Mouse (Mus musculus): ENCODE measurements around the gene Pcbp4. TPM values are rescaled to one million over a fixed set of nuclear protein-coding genes. Genes with fewer than 3 reads are reported as not detected.
A peak's percentile ranks its signal among the peaks of the same experiment; 100 is the strongest.

The Pcbp4 gene
- polyA plus RNA-seq, 1 experiment, result 33.5 TPM

DNA sequence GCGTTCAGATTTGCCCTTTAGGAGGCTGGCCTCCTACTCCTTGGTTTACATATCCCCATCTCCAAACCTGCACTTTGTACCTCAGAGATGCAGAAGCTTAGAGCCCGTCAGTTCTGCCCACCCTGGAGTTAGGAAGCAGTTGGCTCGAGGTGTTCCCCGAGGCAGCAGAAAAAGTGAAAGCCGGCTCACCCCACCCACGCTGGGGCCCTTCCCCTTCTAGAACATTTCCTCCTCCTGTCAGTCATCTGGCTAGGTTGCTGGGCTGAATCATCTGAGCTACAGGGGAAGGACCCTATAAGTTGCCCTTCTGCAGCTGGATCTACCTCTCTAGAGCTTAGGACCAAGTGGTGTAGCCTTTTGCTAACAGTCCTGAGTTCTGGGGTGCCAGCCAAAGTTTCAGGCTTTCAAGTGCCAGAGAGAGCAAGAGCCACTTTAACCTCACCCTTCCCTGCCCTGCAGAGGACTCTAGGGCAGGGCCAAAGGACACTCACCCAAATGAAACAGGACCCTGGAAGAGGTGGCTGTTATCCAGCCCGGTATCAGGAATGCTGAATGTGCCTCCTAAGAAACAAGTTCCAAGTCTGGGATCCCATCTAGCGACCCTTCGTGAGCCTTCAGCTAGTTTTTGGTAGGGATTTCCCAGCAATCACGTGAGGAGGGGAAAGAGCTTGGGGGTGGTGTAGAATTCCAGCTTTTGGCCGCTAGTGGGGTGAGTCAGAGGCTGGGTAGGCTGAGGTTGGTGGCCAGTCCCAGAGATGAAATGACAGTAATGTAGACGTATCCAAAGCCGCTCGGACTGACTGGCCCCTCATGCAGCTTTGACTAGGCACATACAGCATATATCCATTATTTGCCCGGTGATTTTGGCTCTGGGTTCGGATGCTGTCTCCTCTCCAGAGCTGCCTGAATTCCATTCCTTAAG, 23.2 kb downstream of the Pcbp4 start:
- H3K27me3 ChIP-seq (replicated peaks), result peaks cover 2% of the 10 kb centered on the region
- H3K36me3 ChIP-seq (replicated peaks; ENCODE audit: low read length), result peaks cover 28% of the 10 kb centered on the region
- H3K9me3 ChIP-seq, result no peaks in the 10 kb centered on the region
- H3K4me1 ChIP-seq, result peaks cover 75% of the 10 kb centered on the region
- no peak for TF ChIP-seq GATA1 (IDR thresholded peaks at IDR 0.05; ENCODE audit: borderline replicate concordance, low read length)
- TF ChIP-seq FLI1 (IDR thresholded peaks at IDR 0.05; ENCODE audit: low read length), result no peak
- H3K4me3 ChIP-seq (replicated peaks), result peak overlapping the region; percentile 94

DNA sequence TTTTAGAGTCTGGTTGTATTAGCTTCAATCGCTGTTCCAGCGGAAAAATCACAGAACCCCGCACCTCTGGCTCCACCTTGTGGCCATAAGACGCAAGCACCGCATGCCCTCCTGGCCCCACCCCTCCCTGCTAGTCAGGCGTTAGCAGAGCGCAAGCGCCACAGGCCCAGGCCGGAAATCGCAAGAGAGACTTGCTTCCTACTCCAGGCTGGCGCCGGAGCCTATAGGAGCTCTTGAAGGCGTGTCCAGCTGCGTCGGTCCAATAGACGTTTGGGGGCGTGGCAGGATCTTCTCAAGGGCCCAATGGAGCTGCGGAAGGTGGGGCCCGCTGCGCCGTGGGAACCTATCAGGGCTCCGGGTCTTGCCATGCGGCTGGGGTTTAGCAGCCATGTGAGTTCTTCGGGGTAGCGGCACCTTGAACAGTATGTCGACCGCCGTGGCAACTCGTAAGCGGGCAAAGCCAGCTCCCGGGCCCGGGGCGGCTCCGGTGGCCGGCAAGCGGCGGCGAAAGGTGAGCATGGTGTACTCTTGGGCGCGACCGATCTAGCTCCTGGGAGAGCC, 23.9 kb downstream of the Pcbp4 start, which contains the start of gene Parp3:
TSS of gene Parp3 (minus strand) at position 26 of the 561 bp plus-strand sequence.
- Histone ChIP-seq H3K4me1 (peaks cover 67% of the 10 kb centered on the region), H3K9me3 (no peaks in the 10 kb centered on the region), H3K4me3 (replicated peaks) (peak within 1 kb of the TSS; percentile 94), H3K27me3 (replicated peaks) (peaks cover 2% of the 10 kb centered on the region), H3K36me3 (replicated peaks; ENCODE audit: low read length) (peaks cover 35% of the 10 kb centered on the region)
- TF ChIP-seq GATA1 (IDR thresholded peaks at IDR 0.05; ENCODE audit: borderline replicate concordance, low read length), result no peak
- peak; percentile 52; the same call in 1 of the 2 replicates for TF ChIP-seq FLI1 (IDR thresholded peaks at IDR 0.05; ENCODE audit: low read length)

DNA sequence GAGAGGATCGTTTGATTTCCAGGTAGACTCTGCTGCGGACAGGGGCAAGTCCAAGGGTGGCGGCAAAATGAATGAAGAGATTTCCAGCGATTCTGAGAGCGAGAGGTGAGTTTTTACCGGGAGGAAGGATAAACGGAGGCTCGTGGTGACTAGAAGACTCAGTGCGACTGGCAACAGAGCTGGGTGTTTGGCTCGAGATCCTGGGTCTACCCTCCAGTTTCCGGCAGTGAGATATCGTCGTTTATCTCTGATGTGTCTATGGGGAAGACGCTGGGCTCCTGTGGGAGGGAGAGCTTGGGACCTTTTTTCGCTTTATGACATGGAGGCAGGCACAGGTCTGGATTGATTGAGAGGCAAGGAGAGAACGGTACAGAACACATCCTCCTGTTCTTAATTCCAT, 24.6 kb downstream of the Pcbp4 start:
- TF ChIP-seq FLI1 (IDR thresholded peaks at IDR 0.05; ENCODE audit: low read length) (no peak), GATA1 (IDR thresholded peaks at IDR 0.05; ENCODE audit: borderline replicate concordance, low read length) (no peak)
- peaks cover 2% of the 10 kb centered on the region for H3K27me3 ChIP-seq (replicated peaks)
- H3K4me1 ChIP-seq, result peaks cover 62% of the 10 kb centered on the region
- H3K4me3 ChIP-seq (replicated peaks), result peak overlapping the region; percentile 94
- peaks cover 38% of the 10 kb centered on the region for H3K36me3 ChIP-seq (replicated peaks; ENCODE audit: low read length)
- no peaks in the 10 kb centered on the region for H3K9me3 ChIP-seq

DNA sequence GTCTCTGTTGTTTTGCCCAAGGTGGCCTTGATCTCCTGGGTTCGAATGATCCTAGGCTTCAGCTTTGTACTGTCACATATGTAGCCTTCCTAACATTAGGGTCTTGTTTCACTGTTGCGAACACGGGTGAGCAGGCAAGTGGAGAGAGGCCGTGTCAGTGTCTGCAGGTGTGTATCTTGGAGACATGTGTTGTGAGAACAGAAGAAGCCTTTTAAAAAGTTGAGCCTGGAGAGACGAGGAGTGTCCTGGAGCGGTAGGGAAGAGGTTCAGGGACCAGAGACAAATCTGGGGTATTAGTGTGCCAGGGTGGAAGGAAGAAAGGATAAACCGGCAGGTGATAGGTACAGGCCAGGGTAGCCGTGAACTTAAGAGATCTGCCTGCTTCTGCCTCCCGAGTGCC, 25.0 kb downstream of the Pcbp4 start:
- H3K9me3 ChIP-seq, result no peaks in the 10 kb centered on the region
- H3K4me1 ChIP-seq, result peaks cover 60% of the 10 kb centered on the region
- no peak for TF ChIP-seq GATA1 (IDR thresholded peaks at IDR 0.05; ENCODE audit: borderline replicate concordance, low read length)
- no peak for TF ChIP-seq FLI1 (IDR thresholded peaks at IDR 0.05; ENCODE audit: low read length)
- H3K4me3 ChIP-seq (replicated peaks), result peak overlapping the region; percentile 94
- H3K27me3 ChIP-seq (replicated peaks), result peaks cover 2% of the 10 kb centered on the region
- H3K36me3 ChIP-seq (replicated peaks; ENCODE audit: low read length), result peaks cover 43% of the 10 kb centered on the region

DNA sequence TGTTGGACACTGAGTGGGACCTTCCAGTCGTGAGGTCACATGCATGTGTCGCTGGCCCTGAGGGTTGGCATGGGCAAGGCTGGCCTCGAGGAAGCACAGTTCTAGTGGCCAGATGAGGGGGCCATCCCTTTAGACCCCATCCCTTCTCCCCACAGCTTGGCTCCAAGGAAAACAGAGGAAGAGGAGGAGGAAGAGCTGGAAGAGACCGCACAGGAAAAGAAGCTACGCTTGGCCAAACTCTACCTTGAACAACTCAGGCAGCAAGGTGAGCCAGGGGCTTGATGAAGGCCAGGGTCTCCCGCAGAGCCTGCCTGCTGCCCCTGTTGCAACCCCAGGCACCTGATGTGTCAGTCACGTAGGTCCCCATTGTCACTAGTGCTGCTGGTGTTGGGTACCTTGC, 27.4 kb downstream of the Pcbp4 start:
- TF ChIP-seq GATA1 (IDR thresholded peaks at IDR 0.05; ENCODE audit: borderline replicate concordance, low read length) (no peak), FLI1 (IDR thresholded peaks at IDR 0.05; ENCODE audit: low read length) (no peak)
- no peaks in the 10 kb centered on the region for H3K27me3 ChIP-seq (replicated peaks)
- H3K4me3 ChIP-seq (replicated peaks), result no peak overlapping the region
- H3K9me3 ChIP-seq, result no peaks in the 10 kb centered on the region
- H3K36me3 ChIP-seq (replicated peaks; ENCODE audit: low read length), result peaks cover 60% of the 10 kb centered on the region
- peaks cover 37% of the 10 kb centered on the region for H3K4me1 ChIP-seq

DNA sequence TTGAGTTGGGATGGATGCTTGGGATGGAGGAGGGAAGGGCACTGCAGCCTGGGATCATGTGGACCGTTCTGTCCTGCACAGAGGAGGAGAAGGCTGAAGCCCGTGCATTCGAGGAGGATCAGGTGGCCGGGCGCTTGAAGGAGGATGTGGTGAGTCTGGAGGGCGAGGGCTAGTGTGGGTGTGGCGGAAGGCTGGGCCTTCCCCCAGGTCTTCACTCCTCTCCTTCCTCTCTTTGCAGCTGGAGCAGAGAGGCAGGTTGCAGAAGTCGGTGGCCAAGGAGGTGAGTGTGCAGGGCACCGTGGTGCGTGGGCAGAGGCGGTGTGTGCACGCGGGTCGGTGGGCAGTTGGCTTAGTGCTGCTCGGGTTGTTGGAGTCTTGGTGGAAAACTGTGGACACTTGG, 28.0 kb downstream of the Pcbp4 start:
- H3K9me3 ChIP-seq, result no peaks in the 10 kb centered on the region
- no peaks in the 10 kb centered on the region for H3K27me3 ChIP-seq (replicated peaks)
- no peak overlapping the region for H3K4me3 ChIP-seq (replicated peaks)
- H3K36me3 ChIP-seq (replicated peaks; ENCODE audit: low read length), result peaks cover 65% of the 10 kb centered on the region
- no peak for TF ChIP-seq GATA1 (IDR thresholded peaks at IDR 0.05; ENCODE audit: borderline replicate concordance, low read length)
- no peak for TF ChIP-seq FLI1 (IDR thresholded peaks at IDR 0.05; ENCODE audit: low read length)
- H3K4me1 ChIP-seq, result peaks cover 32% of the 10 kb centered on the region

DNA sequence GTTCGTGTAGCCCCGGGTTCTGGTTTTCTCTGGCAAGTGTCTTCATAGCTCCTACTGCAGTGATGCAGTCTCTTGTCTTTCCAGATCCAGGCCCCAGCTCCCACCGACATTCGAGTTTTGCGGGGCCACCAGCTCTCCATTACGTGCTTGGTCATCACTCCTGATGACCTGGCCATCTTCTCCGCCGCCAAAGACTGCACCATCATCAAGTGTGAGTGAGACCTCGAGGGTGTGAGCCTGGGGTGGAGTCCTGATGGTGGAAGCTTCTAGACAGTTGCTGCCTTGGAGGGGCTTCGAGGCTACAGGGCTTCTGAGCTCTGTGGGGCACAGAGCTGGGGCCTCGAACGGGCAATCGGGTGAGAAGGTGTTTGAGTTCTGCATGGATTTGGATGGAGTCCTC, 28.6 kb downstream of the Pcbp4 start:
- Histone ChIP-seq H3K9me3 (no peaks in the 10 kb centered on the region), H3K4me3 (replicated peaks) (no peak overlapping the region), H3K4me1 (peaks cover 26% of the 10 kb centered on the region), H3K27me3 (replicated peaks) (no peaks in the 10 kb centered on the region), H3K36me3 (replicated peaks; ENCODE audit: low read length) (peaks cover 65% of the 10 kb centered on the region)
- TF ChIP-seq GATA1 (IDR thresholded peaks at IDR 0.05; ENCODE audit: borderline replicate concordance, low read length) (no peak), FLI1 (IDR thresholded peaks at IDR 0.05; ENCODE audit: low read length) (no peak)

DNA sequence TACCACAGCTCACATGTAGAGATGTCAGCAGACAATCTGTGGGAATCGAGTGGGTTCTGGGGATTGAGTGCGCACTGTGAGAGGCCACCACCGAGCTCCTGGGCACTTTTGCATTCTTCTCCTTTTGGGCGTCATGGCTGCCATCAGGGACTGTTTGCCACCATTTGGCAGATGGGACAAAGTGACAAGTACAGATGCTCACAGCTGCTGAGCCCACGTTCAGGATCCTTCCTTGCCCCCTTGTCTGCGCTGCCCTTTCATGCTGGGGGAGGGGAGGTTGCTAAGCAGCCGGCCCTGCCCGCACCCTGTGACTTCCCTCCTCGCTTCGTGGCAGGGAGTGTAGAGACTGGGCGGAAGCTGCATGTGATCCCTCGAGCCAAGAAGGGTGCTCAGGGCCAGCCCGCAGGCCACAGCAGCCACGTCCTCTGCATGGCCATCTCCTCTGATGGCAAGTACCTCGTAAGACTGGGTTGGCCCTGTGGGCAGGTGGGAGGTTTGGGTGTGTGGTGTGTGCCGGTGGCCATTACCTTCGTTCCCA, 29.6 kb downstream of the Pcbp4 start:
- Histone ChIP-seq H3K4me3 (replicated peaks) (no peak overlapping the region), H3K36me3 (replicated peaks; ENCODE audit: low read length) (peaks cover 65% of the 10 kb centered on the region), H3K27me3 (replicated peaks) (no peaks in the 10 kb centered on the region), H3K4me1 (peaks cover 23% of the 10 kb centered on the region), H3K9me3 (no peaks in the 10 kb centered on the region)
- no peak for TF ChIP-seq GATA1 (IDR thresholded peaks at IDR 0.05; ENCODE audit: borderline replicate concordance, low read length)
- no peak for TF ChIP-seq FLI1 (IDR thresholded peaks at IDR 0.05; ENCODE audit: low read length)

DNA sequence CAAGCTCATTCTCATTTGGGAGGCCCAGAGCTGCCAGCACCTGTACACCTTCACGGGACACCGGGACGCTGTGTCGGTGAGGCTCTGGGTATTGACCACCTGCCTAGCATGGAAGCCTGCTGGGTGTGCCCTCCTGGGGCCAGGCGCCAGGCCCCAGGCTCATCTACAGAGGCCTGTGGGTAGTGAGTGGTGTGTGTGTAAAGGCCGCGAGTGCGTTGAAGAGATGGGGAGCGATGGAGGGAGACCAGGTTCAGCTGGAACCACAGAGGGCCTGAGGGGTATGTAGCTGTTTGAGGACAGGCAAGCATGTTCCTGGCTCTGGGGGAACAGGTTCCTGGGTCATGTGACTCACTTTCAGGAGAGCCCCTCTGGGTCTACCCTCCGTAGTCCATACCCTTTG, 30.0 kb downstream of the Pcbp4 start:
- Histone ChIP-seq H3K9me3 (no peaks in the 10 kb centered on the region), H3K4me1 (peaks cover 18% of the 10 kb centered on the region), H3K27me3 (replicated peaks) (no peaks in the 10 kb centered on the region), H3K4me3 (replicated peaks) (no peak overlapping the region), H3K36me3 (replicated peaks; ENCODE audit: low read length) (peaks cover 65% of the 10 kb centered on the region)
- no peak for TF ChIP-seq GATA1 (IDR thresholded peaks at IDR 0.05; ENCODE audit: borderline replicate concordance, low read length)
- no peak for TF ChIP-seq FLI1 (IDR thresholded peaks at IDR 0.05; ENCODE audit: low read length)

DNA sequence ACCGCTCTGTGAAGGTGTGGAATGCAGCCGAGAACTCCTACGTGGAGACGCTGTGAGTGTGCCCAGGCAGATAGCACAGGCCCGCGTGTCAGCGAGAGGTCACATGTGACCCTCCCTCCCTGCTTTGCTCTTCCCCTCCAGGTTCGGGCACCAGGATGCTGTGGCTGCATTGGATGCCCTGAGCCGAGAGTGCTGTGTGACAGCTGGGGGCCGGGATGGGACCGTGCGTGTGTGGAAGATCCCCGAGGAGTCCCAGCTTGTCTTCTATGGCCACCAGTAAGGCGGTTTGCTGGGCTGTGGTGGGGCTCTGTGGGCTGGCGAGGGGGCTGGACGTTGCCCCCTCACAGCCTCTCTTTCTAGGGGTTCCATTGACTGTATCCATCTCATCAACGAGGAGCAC, 30.5 kb downstream of the Pcbp4 start:
- TF ChIP-seq FLI1 (IDR thresholded peaks at IDR 0.05; ENCODE audit: low read length) (no peak), GATA1 (IDR thresholded peaks at IDR 0.05; ENCODE audit: borderline replicate concordance, low read length) (no peak)
- Histone ChIP-seq H3K4me1 (peaks cover 16% of the 10 kb centered on the region), H3K27me3 (replicated peaks) (no peaks in the 10 kb centered on the region), H3K4me3 (replicated peaks) (no peak overlapping the region), H3K36me3 (replicated peaks; ENCODE audit: low read length) (peaks cover 65% of the 10 kb centered on the region), H3K9me3 (no peaks in the 10 kb centered on the region)

Data from megakaryocyte, embryonic 14.5 days (primary cell).